Mouse (Mus musculus): ENCODE results near the gene Gm9970. TPM values are rescaled to one million over a fixed set of nuclear protein-coding genes. Genes with fewer than 3 reads are reported as not detected.

Gene Gm9970
- polyA plus RNA-seq, 1 experiment from 2014 or later, result 0.66 TPM

GRCm38 (mm10) chr5:31200327-31200768 lies 40.7 kb downstream of the Gm9970 start:
- ATAC-seq (ENCODE audit: low FRiP score), result no peak
- DNase-seq (ENCODE audit: low spot score), result no peak
- Histone ChIP-seq H3K4me2 (replicated peaks) (peak overlapping the region; percentile 94), H3K9me3 (ENCODE audit: control insufficient read depth, low read length) (peaks cover 6% of the 10 kb centered on the region; the same call in 1 of the 2 replicates), H3K4me3 (replicated peaks; ENCODE audit: low read length) (peak overlapping the region; percentile 14), H3K27me3 (ENCODE audit: control insufficient read depth, insufficient read depth, low read length) (no peaks in the 10 kb centered on the region), H3K9ac (no peak overlapping the region), H3K27ac (no peak overlapping the region), H3K4me1 (replicated peaks; ENCODE audit: control insufficient read depth, insufficient read depth, low read length) (peaks cover 17% of the 10 kb centered on the region; the same call in 1 of the 2 replicates), H3K36me3 (replicated peaks; ENCODE audit: control insufficient read depth, insufficient read depth) (peaks cover 78% of the 10 kb centered on the region)
- 91% methylated on average over 27 of the region's 27 CpGs for WGBS

- ATAC-seq (ENCODE audit: low FRiP score) (no peak), DNase-seq (ENCODE audit: low spot score) (no peak)
- Histone ChIP-seq H3K27me3 (ENCODE audit: control insufficient read depth, insufficient read depth, low read length) (no peaks in the 10 kb centered on the region), H3K4me3 (replicated peaks; ENCODE audit: low read length) (peak overlapping the region; percentile 14), H3K9me3 (ENCODE audit: control insufficient read depth, low read length) (peaks cover 6% of the 10 kb centered on the region; the same call in 1 of the 2 replicates), H3K4me2 (replicated peaks) (peak overlapping the region; percentile 94; the same call in 1 of the 2 replicates), H3K27ac (no peak overlapping the region), H3K4me1 (replicated peaks; ENCODE audit: control insufficient read depth, insufficient read depth, low read length) (peaks cover 17% of the 10 kb centered on the region; the same call in 1 of the 2 replicates), H3K9ac (no peak overlapping the region), H3K36me3 (replicated peaks; ENCODE audit: control insufficient read depth, insufficient read depth) (peaks cover 78% of the 10 kb centered on the region)
- 86% methylated on average over 9 of the region's 9 CpGs for WGBS
Observed at GRCm38 (mm10) chr5:31199893-31200292, 41.1 kb downstream of the Gm9970 start.

GRCm38 (mm10) chr5:31199321-31199892 lies 41.6 kb downstream of the Gm9970 start:
- H3K4me1 ChIP-seq (replicated peaks; ENCODE audit: control insufficient read depth, insufficient read depth, low read length), result peaks cover 19% of the 10 kb centered on the region
- peaks cover 78% of the 10 kb centered on the region for H3K36me3 ChIP-seq (replicated peaks; ENCODE audit: control insufficient read depth, insufficient read depth)
- H3K4me3 ChIP-seq (replicated peaks; ENCODE audit: low read length), result no peak overlapping the region
- no peak overlapping the region for H3K4me2 ChIP-seq (replicated peaks)
- peaks cover 6% of the 10 kb centered on the region; the same call in 1 of the 2 replicates for H3K9me3 ChIP-seq (ENCODE audit: control insufficient read depth, low read length)
- no peak overlapping the region for H3K9ac ChIP-seq
- H3K27me3 ChIP-seq (ENCODE audit: control insufficient read depth, insufficient read depth, low read length), result no peaks in the 10 kb centered on the region
- WGBS, result 94% methylated on average over 19 of the region's 19 CpGs
- no peak overlapping the region for H3K27ac ChIP-seq
- no peak for ATAC-seq (ENCODE audit: low FRiP score)
- DNase-seq (ENCODE audit: low spot score), result no peak

- no peak for DNase-seq (ENCODE audit: low spot score)
- ATAC-seq (ENCODE audit: low FRiP score), result no peak
- peaks cover 72% of the 10 kb centered on the region for H3K36me3 ChIP-seq (replicated peaks; ENCODE audit: control insufficient read depth, insufficient read depth)
- H3K4me3 ChIP-seq (replicated peaks; ENCODE audit: low read length), result no peak overlapping the region
- 86% methylated on average over 5 of the region's 5 CpGs for WGBS
- no peak overlapping the region for H3K9ac ChIP-seq
- no peak overlapping the region for H3K27ac ChIP-seq
- peaks cover 6% of the 10 kb centered on the region; the same call in 1 of the 2 replicates for H3K9me3 ChIP-seq (ENCODE audit: control insufficient read depth, low read length)
- peaks cover 25% of the 10 kb centered on the region for H3K4me1 ChIP-seq (replicated peaks; ENCODE audit: control insufficient read depth, insufficient read depth, low read length)
- H3K27me3 ChIP-seq (ENCODE audit: control insufficient read depth, insufficient read depth, low read length), result no peaks in the 10 kb centered on the region
- no peak overlapping the region for H3K4me2 ChIP-seq (replicated peaks)
Observed at GRCm38 (mm10) chr5:31198616-31199320, 42.3 kb downstream of the Gm9970 start.

- Histone ChIP-seq H3K36me3 (replicated peaks; ENCODE audit: control insufficient read depth, insufficient read depth) (peaks cover 66% of the 10 kb centered on the region), H3K9ac (no peak overlapping the region), H3K4me1 (replicated peaks; ENCODE audit: control insufficient read depth, insufficient read depth, low read length) (peaks cover 26% of the 10 kb centered on the region), H3K4me3 (replicated peaks; ENCODE audit: low read length) (no peak overlapping the region), H3K27ac (no peak overlapping the region), H3K9me3 (ENCODE audit: control insufficient read depth, low read length) (peaks cover 6% of the 10 kb centered on the region; the same call in 1 of the 2 replicates), H3K4me2 (replicated peaks) (no peak overlapping the region), H3K27me3 (ENCODE audit: control insufficient read depth, insufficient read depth, low read length) (no peaks in the 10 kb centered on the region)
- 92% methylated on average over 9 of the region's 9 CpGs for WGBS
- ATAC-seq (ENCODE audit: low FRiP score), result no peak
- DNase-seq (ENCODE audit: low spot score), result no peak
Observed at GRCm38 (mm10) chr5:31198170-31198569, 42.9 kb downstream of the Gm9970 start.

GRCm38 (mm10) chr5:31197072-31197471 lies 44.0 kb downstream of the Gm9970 start:
- no peak overlapping the region for H3K27ac ChIP-seq
- WGBS, result 96% methylated on average over 12 of the region's 12 CpGs
- no peak for ATAC-seq (ENCODE audit: low FRiP score)

GRCm38 (mm10) chr5:31196207-31196606 lies 44.8 kb downstream of the Gm9970 start:
- H3K9me3 ChIP-seq (ENCODE audit: control insufficient read depth, low read length), result peaks cover 6% of the 10 kb centered on the region; the same call in 1 of the 2 replicates
- DNase-seq (ENCODE audit: low spot score) (no peak), ATAC-seq (ENCODE audit: low FRiP score) (no peak)
- H3K4me1 ChIP-seq (replicated peaks; ENCODE audit: control insufficient read depth, insufficient read depth, low read length), result peaks cover 29% of the 10 kb centered on the region
- H3K27me3 ChIP-seq (ENCODE audit: control insufficient read depth, insufficient read depth, low read length), result no peaks in the 10 kb centered on the region
- no peak overlapping the region for H3K27ac ChIP-seq
- no peak overlapping the region for H3K4me2 ChIP-seq (replicated peaks)
- H3K4me3 ChIP-seq (replicated peaks; ENCODE audit: low read length), result no peak overlapping the region
- WGBS, result 98% methylated on average over 10 of the region's 10 CpGs
- peaks cover 66% of the 10 kb centered on the region for H3K36me3 ChIP-seq (replicated peaks; ENCODE audit: control insufficient read depth, insufficient read depth)
- no peak overlapping the region for H3K9ac ChIP-seq

More at GRCm38 (mm10) chr5:31197072-31197471, 44.0 kb downstream of the Gm9970 start:
- Histone ChIP-seq H3K27me3 (ENCODE audit: control insufficient read depth, insufficient read depth, low read length) (no peaks in the 10 kb centered on the region), H3K4me1 (replicated peaks; ENCODE audit: control insufficient read depth, insufficient read depth, low read length) (peaks cover 24% of the 10 kb centered on the region), H3K9me3 (ENCODE audit: control insufficient read depth, low read length) (peaks cover 6% of the 10 kb centered on the region; the same call in 1 of the 2 replicates), H3K36me3 (replicated peaks; ENCODE audit: control insufficient read depth, insufficient read depth) (peaks cover 64% of the 10 kb centered on the region), H3K4me3 (replicated peaks; ENCODE audit: low read length) (no peak overlapping the region), H3K9ac (no peak overlapping the region), H3K4me2 (replicated peaks) (no peak overlapping the region)
- DNase-seq (ENCODE audit: low spot score), result no peak

GRCm38 (mm10) chr5:31195671-31196070 lies 45.4 kb downstream of the Gm9970 start:
- Histone ChIP-seq H3K9ac (no peak overlapping the region), H3K9me3 (ENCODE audit: control insufficient read depth, low read length) (peaks cover 6% of the 10 kb centered on the region; the same call in 1 of the 2 replicates), H3K4me3 (replicated peaks; ENCODE audit: low read length) (no peak overlapping the region), H3K27me3 (ENCODE audit: control insufficient read depth, insufficient read depth, low read length) (no peaks in the 10 kb centered on the region), H3K4me1 (replicated peaks; ENCODE audit: control insufficient read depth, insufficient read depth, low read length) (peaks cover 26% of the 10 kb centered on the region), H3K4me2 (replicated peaks) (no peak overlapping the region), H3K27ac (no peak overlapping the region), H3K36me3 (replicated peaks; ENCODE audit: control insufficient read depth, insufficient read depth) (peaks cover 71% of the 10 kb centered on the region)
- ATAC-seq (ENCODE audit: low FRiP score) (no peak), DNase-seq (ENCODE audit: low spot score) (no peak)
- 93% methylated on average over 4 of the region's 4 CpGs for WGBS

Measured in hindbrain, embryonic 14.5 days (tissue).